Mouse (Mus musculus): Measurements from ENCODE around the gene Rsf1.

The Rsf1 gene

DNA sequence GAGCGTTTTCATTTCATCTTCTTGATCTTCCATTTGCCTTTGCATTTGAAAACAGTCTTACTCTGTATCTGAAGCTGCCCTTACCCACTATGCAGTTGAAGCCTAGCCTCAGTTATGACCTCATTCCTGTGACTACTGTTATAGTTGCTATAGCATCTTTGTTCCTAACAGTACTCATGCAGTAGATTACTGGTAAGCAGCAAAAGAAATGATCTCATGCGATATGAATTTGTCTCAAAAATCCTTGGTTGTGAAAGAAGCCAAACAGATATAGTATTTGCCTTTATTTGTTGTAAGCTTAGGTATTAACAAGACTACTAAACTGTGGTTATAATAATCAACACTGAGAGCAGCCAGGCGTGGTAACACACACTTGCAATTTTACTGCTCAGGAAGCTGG is 65.4 kb downstream of the Rsf1 start:
- no peak for DNase-seq

DNA sequence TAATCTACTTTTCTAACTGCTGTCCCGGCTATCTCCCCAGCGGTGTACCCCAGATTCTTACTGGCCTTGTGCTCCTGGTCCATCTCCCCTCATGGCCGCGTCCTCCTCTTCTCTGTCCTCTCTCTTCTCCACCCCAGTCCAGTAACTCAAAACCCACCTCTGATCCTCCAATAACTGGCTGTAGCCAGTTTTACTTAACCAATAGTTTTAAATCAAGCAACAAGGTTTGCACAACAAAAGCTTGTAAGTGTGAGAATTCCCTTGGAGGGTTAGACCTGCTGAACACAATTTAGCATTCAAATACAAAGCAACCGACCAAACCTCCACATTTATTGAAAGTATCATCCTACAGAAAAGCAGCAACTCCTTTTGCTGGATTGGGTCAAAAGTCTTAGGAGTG is 68.0 kb downstream of the Rsf1 start:
- DNase-seq: no peak

DNA sequence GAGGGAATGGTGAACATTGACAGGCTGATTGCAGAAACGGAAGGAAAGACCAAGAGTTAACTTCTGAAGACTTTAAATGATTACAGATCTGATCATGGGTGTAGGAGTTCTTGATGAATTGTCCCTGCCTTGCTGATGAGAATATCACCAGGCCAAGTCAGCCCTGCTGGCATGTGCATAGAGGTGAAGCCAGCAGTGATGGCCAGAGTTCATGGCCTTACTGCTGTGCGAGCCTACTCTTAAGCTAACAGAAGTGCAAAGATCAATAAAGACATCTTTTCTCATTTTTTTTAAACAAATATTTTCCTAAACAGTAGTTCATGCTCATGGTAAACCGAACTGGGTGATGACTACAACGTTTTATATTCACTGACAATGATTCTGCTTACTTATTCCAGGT is 71.0 kb downstream of the Rsf1 start:
- no peak for DNase-seq

- no peak for DNase-seq
These were observed 76.5 kb downstream of the Rsf1 start for GRCm38 (mm10) chr7:97656144-97656543.

- no peak for DNase-seq
These were observed 81.9 kb downstream of the Rsf1 start for GRCm38 (mm10) chr7:97661634-97662033.

DNA sequence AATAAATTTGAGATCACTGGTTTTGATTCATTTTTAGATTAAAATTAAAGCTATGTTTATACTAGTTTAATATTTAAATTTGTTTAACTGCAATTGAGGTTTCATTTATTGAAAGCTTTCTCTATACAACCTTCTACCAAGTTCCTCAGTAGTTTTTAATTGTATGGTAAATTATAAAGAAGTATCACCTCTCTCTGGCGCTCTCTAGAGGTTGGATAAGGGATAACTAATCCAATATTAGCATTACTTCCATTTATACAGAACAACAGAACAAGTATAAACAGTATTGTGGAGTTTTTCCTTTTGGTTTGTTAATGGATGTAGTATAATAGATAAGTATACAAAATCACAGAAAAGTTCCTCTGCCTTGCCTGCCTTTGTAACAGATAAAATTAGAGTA is 99.5 kb downstream of the Rsf1 start:
- no peak for DNase-seq

- DNase-seq: no peak
These were observed 108.1 kb downstream of the Rsf1 start for GRCm38 (mm10) chr7:97687831-97688230.

- DNase-seq: no peak
These were observed 115.8 kb downstream of the Rsf1 start for GRCm38 (mm10) chr7:97695441-97695840.

GRCm38 (mm10) chr7:97696133-97696505 is 116.4 kb downstream of the Rsf1 start:
- DNase-seq: no peak

DNA sequence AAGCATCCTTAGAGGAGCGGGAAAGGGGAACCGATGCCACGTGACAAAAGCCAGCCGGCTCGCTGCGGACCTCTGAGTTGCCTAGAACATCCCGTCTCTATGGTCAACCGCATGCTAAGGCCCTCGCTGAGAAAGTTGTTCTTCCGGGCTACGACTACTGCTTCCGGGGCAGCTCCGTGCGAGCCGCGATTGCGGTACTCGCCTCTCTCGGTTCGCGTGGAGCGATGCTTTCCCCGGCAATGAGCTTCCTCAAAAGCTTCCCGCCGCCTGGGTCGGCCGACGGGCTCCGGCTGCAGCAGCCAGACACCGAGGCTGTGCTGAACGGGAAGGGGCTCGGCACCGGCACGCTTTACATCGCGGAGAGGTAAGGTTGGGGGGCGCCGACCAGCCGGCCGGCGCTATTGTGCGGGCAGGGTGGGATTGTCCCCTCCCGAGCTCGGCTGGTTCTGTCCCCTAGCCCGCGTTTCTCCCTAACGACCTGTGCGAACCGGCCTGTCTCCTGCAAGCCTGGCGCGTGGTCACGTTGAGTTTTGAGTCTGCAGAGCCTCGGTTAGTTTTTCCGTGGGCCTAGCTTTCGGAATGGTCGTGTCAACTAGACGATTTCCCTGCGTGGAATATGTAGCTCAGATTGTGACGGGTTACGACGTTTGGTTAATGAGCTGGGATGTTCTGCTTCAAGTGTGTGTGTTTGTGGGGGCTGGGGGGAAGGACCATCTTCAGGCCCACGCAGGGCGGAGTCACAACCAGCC is 117.0 kb downstream of the Rsf1 start, which contains the start of gene Clns1a:
Clns1a (plus strand) TSS at position 129 of the 749 bp plus-strand sequence.
- DNase-seq: peak; percentile 91

GRCm38 (mm10) chr7:97700173-97700572 is 120.5 kb downstream of the Rsf1 start:
- no peak for DNase-seq

DNA sequence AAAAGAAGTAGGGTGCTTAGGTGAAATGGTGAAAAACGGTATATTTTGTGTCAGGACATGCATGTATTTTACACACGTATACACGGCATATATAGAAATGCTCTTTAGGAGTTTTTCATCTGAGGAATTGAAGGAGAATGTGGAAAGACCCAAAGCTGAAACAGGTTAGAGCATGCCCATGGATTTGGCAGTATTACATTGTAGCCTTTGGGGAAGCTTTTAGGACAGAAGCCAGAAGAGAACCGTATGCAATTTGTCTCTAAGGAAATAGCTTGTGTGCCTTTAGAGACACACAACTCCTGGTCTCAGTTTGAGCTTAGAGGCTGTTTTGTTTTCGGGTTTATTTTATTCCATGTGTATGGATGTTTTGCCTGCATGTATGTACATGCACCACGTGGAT is 121.4 kb downstream of the Rsf1 start:
- no peak for DNase-seq

DNA sequence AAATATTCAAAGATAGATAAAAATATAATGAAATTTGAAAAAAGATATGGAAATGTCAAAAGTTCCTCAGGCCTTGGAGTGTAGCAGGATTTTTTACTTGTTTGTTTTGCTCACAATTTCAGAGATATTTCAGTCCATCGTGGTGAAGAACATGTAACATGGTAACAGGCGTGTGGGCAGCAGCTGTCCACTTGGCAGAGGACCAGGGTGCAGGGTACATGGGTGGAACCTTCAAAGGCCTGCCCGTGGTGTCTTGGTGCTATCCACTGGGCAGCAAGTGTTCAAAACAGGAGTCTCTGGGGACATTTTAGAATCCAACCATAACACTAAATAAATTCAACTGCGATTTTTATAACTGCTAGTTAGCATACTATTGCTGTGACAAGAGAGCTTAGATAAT is 127.4 kb downstream of the Rsf1 start:
- peak; percentile 36 for DNase-seq

GRCm38 (mm10) chr7:97707809-97708208 is 128.1 kb downstream of the Rsf1 start:
- DNase-seq: no peak

GRCm38 (mm10) chr7:97709204-97709603 is 129.5 kb downstream of the Rsf1 start:
- DNase-seq: no peak

- no peak for DNase-seq
These were observed 135.0 kb downstream of the Rsf1 start for GRCm38 (mm10) chr7:97714651-97715050.

DNA sequence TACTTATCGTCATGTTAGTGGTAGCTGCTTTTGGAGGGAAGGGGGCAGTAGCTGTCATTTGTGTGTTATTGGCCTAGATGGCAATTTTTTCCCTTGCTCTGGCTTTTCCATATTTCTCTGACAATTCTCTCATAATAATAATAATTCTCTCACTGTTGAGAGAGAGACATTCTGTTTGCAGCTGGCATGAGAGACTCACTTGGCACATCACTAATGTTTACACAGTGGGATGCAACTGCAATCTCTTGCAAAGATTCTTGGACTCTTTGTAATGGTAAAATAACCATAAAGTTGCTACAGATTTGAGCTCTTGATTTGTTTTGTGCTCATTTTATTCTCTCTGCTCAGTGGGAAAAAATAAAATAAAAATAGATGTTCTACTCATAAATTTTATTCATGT is 137.6 kb downstream of the Rsf1 start:
- DNase-seq: no peak

GRCm38 (mm10) chr7:97719078-97719477 is 139.4 kb downstream of the Rsf1 start:
- DNase-seq: no peak

DNA sequence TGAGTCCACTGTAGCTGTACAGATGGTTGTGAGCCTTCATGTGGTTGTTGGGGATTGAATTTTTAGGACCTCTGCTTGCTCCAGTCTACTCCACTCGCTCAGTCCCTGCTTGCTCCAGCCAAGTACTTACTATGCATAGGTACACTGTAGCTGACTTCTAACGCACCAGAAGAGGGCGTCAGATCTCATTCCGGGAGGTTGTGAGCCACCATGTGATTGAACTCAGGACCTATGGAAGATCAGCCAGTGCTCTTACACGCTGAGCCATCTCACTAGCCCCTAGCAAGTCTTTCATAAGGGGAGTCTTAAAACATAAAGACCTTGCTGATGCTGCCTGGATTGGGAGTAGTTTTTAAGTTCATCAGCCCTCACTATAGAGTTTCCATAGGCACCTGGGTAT is 140.4 kb downstream of the Rsf1 start:
- DNase-seq: no peak

DNA sequence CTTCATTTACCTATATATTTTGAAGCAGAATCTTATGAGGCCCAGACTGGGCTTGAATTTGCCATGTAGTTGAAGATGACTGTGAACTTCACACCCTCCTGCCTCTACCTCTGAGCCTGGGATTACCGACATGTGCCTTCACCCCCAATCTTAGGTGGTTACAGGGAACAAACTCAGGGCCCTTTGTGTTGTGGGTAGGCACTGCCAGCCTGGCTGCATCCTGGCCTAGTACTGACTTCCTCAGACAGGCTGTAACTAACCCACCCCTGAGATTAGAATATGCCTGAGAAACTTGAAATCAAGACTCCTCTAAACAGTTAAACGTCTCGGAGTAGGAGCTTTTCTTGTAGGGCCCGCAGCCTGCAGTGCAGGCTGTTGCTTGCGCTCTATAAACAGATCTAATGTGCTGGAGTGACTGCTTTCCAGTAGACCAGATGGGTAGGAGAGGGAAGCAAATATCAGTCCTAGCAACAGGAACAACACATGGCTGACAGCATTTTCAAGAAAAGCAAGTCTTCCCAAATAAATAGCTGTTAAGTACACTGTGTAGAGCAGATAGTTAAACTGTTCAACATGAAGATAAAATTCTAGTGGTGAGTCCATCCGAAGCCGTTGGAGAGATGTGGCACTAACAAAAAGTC is 142.7 kb downstream of the Rsf1 start:
- DNase-seq: no peak

GRCm38 (mm10) chr7:97723646-97724538 is 144.2 kb downstream of the Rsf1 start:
- no peak for DNase-seq

DNA sequence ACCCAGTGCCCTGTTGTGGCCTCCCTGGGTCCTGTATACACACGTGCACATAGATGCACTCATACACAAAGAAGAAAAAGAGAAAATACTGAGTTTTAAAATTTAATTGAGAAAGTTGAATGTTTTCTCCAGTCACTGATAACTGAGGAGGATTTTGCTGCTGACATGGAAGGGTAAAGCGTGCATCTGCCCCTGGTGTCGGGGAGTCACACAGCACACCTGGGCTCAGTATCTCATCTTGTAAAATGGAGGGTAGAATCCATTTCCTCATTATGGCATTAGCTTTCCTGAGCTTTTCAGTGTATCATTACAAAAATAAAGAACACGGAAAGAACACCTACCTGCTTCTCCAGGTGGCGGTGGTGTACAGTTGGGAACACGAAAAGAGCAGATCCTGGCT is 145.7 kb downstream of the Rsf1 start:
- DNase-seq: no peak

DNA sequence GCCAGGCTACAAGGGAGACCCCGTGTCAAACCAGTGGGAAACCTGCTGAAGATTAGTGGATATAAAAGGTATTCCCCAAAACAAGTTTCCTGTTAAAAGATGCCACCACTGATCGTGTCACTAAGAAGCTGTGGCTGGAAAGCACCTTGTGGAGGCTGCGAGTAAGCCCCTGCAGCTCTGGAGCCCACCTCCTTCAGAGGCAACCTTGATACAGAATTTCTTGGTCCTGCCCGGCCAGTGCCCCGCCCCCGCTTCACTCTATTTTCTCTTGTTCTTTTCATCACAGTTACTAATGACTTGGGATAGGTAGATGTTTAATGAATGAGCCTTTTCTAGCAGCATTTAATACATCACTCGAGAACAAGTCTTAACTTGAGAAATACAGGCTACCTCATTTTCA is 146.4 kb downstream of the Rsf1 start:
- DNase-seq: no peak

GRCm38 (mm10) chr7:97726778-97727177 is 147.1 kb downstream of the Rsf1 start:
- no peak for DNase-seq
